Comparison of ENCODE assay signal across 8 mouse cellular contexts in the genomic region with DNA sequence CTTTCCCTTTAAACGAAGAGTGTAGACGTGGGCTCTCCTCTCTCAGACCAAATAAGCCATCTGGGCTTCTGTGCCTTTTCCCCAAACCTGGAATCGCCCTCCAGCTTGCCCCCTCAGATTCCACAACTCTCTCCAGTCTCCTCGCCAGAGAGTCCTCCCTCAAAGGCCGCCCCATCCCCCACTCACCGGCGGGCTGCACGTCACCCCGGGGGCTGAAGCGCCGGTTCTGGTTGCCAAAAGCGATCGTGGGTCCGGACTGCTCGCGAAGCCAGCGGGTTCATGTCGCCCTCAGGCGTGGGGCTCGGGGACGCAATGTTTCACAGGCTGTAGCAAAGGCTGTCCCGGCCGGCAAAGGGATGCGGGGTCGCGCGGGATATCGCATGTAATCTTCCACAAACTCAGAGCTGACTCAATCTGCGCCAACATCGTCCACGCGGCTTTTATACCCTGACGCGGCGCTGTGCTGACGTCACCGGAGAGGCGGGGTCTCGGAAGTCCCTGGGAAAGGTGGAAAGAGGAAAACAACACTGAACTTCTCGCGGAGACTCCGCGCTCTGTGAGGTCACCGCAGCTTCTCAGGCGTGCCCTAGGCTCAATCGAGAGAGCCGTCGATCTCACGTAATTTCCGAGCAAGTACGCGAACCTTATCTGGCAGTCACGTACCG. TPM values are rescaled to one million over a fixed set of nuclear protein-coding genes. Genes with fewer than 3 reads are reported as not detected.
A peak's percentile ranks its signal among the peaks of the same experiment; 100 is the strongest.
DNase-seq lines count a peak whose midpoint lies in the region; ATAC-seq and TF ChIP-seq lines count a peak whose summit lies in the region.

A gene (minus strand): TSS at position 460 of the 665 bp plus-strand sequence.
A gene (plus strand): TSS at position 522 of the 665 bp plus-strand sequence.

- peaks cover 19 to 29% of the 10 kb centered on the region in 2 experiments for H3K36me3 ChIP-seq in CH12.LX (replicated peaks in 1 of 2; ENCODE audit: control insufficient read depth in 1 of 2, insufficient read depth in 1 of 2, low read length in 1 of 2)
- 0 out of 2 replicates have a peak, but pooled peaks cover 4% of the 10 kb centered on the region for H3K36me3 ChIP-seq in forebrain, embryonic 12.5 days (replicated peaks)
- peaks cover 12% of the 10 kb centered on the region; the same call in 1 of the 2 replicates for H3K36me3 ChIP-seq in heart, postnatal 0 days (replicated peaks; ENCODE audit: control insufficient read depth, insufficient read depth, low read length)
- H3K36me3 ChIP-seq in liver, embryonic 16.5 days (ENCODE audit: control insufficient read depth, insufficient read depth): peaks cover 24% of the 10 kb centered on the region
- H3K36me3 ChIP-seq in neural tube, embryonic 13.5 days: 0 out of 2 replicates have a peak, but pooled peaks cover 3% of the 10 kb centered on the region
- no peaks in the 10 kb centered on the region for H3K36me3 ChIP-seq in testis, adult 2 months (ENCODE audit: control insufficient read depth, insufficient read depth, low read length)

- peak; percentile 83 for ATAC-seq in forebrain, embryonic 12.5 days (ENCODE audit: low FRiP score)
- peak; percentile 90 for ATAC-seq in heart, postnatal 0 days (ENCODE audit: insufficient read depth, low read depth)
- peak; percentile 71 for ATAC-seq in liver, embryonic 16.5 days (ENCODE audit: low read depth)
- ATAC-seq in neural tube, embryonic 13.5 days (ENCODE audit: low read depth): peak; percentile 73

- peak within 1 kb of the TSS; percentile 81 for H3K9ac ChIP-seq in CH12.LX (ENCODE audit: insufficient read depth, low read depth)
- peak within 1 kb of the TSS; percentile 78 for H3K9ac ChIP-seq in forebrain, embryonic 12.5 days
- H3K9ac ChIP-seq in heart, postnatal 0 days (replicated peaks; ENCODE audit: low read depth, low read length): peak within 1 kb of the TSS; percentile 85
- peak within 1 kb of the TSS; percentile 96 for H3K9ac ChIP-seq in liver, embryonic 16.5 days (ENCODE audit: low read depth, low read length)
- peak within 1 kb of the TSS; percentile 88 for H3K9ac ChIP-seq in neural tube, embryonic 13.5 days

- no peak for TF ChIP-seq CTCF in CH12.LX (conservative IDR thresholded peaks at IDR 0.05 in 1 of 2, IDR thresholded peaks at IDR 0.05 in 1 of 2; ENCODE audit: low read depth in 2 of 2, low read length in 2 of 2)
- TF ChIP-seq CTCF in heart, postnatal 0 days (IDR thresholded peaks at IDR 0.05; ENCODE audit: low read depth): no peak
- TF ChIP-seq CTCF in testis, adult 2 months (IDR thresholded peaks at IDR 0.05; ENCODE audit: control insufficient read depth, insufficient read depth, insufficient replicate concordance, low read depth, low read length): no peak

- peak within 1 kb of the TSS; percentile 71 for H3K4me2 ChIP-seq in CH12.LX (ENCODE audit: insufficient read depth, low read depth, poor library complexity, severe bottlenecking)
- peak within 1 kb of the TSS; percentile 80 for H3K4me2 ChIP-seq in forebrain, embryonic 12.5 days
- peak within 1 kb of the TSS; percentile 74 for H3K4me2 ChIP-seq in heart, postnatal 0 days (ENCODE audit: low read depth, low read length)
- peak within 1 kb of the TSS; percentile 75 for H3K4me2 ChIP-seq in liver, embryonic 16.5 days (ENCODE audit: low read depth, low read length)
- peak within 1 kb of the TSS; percentile 84 for H3K4me2 ChIP-seq in neural tube, embryonic 13.5 days

- peak; percentile 95 for DNase-seq in CH12.LX (ENCODE audit: extremely low read depth)
- peak; percentile 96 for DNase-seq in c-Kit-positive CD71-positive TER-119-negative erythroid progenitor cells, embryonic 14.5 days (ENCODE audit: low read depth)
- DNase-seq in heart, postnatal 0 days (ENCODE audit: low spot score): peak; percentile 95
- DNase-seq in kidney, postnatal 4 days: peak; percentile 97

- no peaks in the 10 kb centered on the region for H3K9me3 ChIP-seq in CH12.LX (replicated peaks; ENCODE audit: low read length)
- H3K9me3 ChIP-seq in forebrain, embryonic 12.5 days: no peaks in the 10 kb centered on the region
- no peaks in the 10 kb centered on the region for H3K9me3 ChIP-seq in heart, postnatal 0 days (replicated peaks; ENCODE audit: control insufficient read depth, low read length)
- no peaks in the 10 kb centered on the region for H3K9me3 ChIP-seq in liver, embryonic 16.5 days (replicated peaks; ENCODE audit: control insufficient read depth, low read length)
- H3K9me3 ChIP-seq in neural tube, embryonic 13.5 days: no peaks in the 10 kb centered on the region

- peak within 1 kb of the TSS; percentile 75 for H3K27ac ChIP-seq in CH12.LX (ENCODE audit: insufficient read depth, low read depth)
- H3K27ac ChIP-seq in forebrain, embryonic 12.5 days: peak within 1 kb of the TSS; percentile 77
- peak within 1 kb of the TSS; percentile 97 for H3K27ac ChIP-seq in heart, postnatal 0 days (ENCODE audit: low read depth)
- H3K27ac ChIP-seq in liver, embryonic 16.5 days (ENCODE audit: low read length): peak within 1 kb of the TSS; percentile 100
- H3K27ac ChIP-seq in neural tube, embryonic 13.5 days (replicated peaks): peak within 1 kb of the TSS; percentile 89
- H3K27ac ChIP-seq in testis, adult 2 months (ENCODE audit: control insufficient read depth, insufficient read depth, low read depth, low read length): peak within 1 kb of the TSS; percentile 88

- H3K79me2 ChIP-seq in CH12.LX (replicated peaks; ENCODE audit: control insufficient read depth, extremely low read depth, insufficient read depth, poor library complexity, severe bottlenecking): peaks cover 24% of the 10 kb centered on the region

- H3K27me3 ChIP-seq in CH12.LX (replicated peaks): peaks cover 18% of the 10 kb centered on the region
- H3K27me3 ChIP-seq in forebrain, embryonic 12.5 days: 0 out of 2 replicates have a peak, but pooled peaks cover 4% of the 10 kb centered on the region
- H3K27me3 ChIP-seq in heart, postnatal 0 days (ENCODE audit: control insufficient read depth, insufficient read depth, low read length): no peaks in the 10 kb centered on the region
- H3K27me3 ChIP-seq in liver, embryonic 16.5 days (ENCODE audit: control insufficient read depth, insufficient read depth, low read depth, low read length): no peaks in the 10 kb centered on the region; the same call in 1 of the 2 replicates
- H3K27me3 ChIP-seq in neural tube, embryonic 13.5 days: no peaks in the 10 kb centered on the region
- no peaks in the 10 kb centered on the region for H3K27me3 ChIP-seq in testis, adult 2 months (ENCODE audit: control insufficient read depth, insufficient read depth, low read length)

- in situ Hi-C loops in CH12.LX (cut with MboI; ENCODE audit: low pct_ligation_motif_present, low pct_unique_long_range_greater_than_20kb, low sequenced_read_pairs): loop anchor here (10.0 kb wide), 1 partner anchor 59 kb away; no protein-coding TSS in a partner anchor

- H3K4me1 ChIP-seq in CH12.LX (ENCODE audit: control insufficient read depth in 1 of 2, insufficient read depth in 2 of 2): peaks cover 8 to 45% of the 10 kb centered on the region in 2 experiments
- peaks cover 19% of the 10 kb centered on the region for H3K4me1 ChIP-seq in forebrain, embryonic 12.5 days
- peaks cover 42% of the 10 kb centered on the region for H3K4me1 ChIP-seq in heart, postnatal 0 days (ENCODE audit: control insufficient read depth, insufficient read depth)
- peaks cover 16% of the 10 kb centered on the region for H3K4me1 ChIP-seq in liver, embryonic 16.5 days (ENCODE audit: control insufficient read depth, low read depth, low read length)
- peaks cover 37% of the 10 kb centered on the region for H3K4me1 ChIP-seq in neural tube, embryonic 13.5 days (replicated peaks)
- H3K4me1 ChIP-seq in testis, adult 2 months (ENCODE audit: control insufficient read depth, insufficient read depth, low read length): peaks cover 16% of the 10 kb centered on the region

- peak within 1 kb of the TSS; percentile 59 to 92 (median 88) for H3K4me3 ChIP-seq in CH12.LX (replicated peaks in 1 of 3; ENCODE audit: low read depth in 2 of 3, low read length in 2 of 3, poor library complexity in 1 of 3)
- H3K4me3 ChIP-seq in forebrain, embryonic 12.5 days (replicated peaks): peak within 1 kb of the TSS; percentile 66
- peak within 1 kb of the TSS; percentile 76 for H3K4me3 ChIP-seq in heart, postnatal 0 days (ENCODE audit: low read depth, low read length)
- H3K4me3 ChIP-seq in liver, embryonic 16.5 days (ENCODE audit: low read depth, low read length): peak within 1 kb of the TSS; percentile 86
- H3K4me3 ChIP-seq in neural tube, embryonic 13.5 days: peak within 1 kb of the TSS; percentile 77
- H3K4me3 ChIP-seq in testis, adult 2 months (ENCODE audit: control insufficient read depth, low read depth, low read length): peak within 1 kb of the TSS; percentile 92

- TF ChIP-seq EP300 in CH12.LX (IDR thresholded peaks at IDR 0.05; ENCODE audit: low read length): no peak
- TF ChIP-seq EP300 in heart, postnatal 0 days (IDR thresholded peaks at IDR 0.05; ENCODE audit: low read depth): peak; percentile 85

- under 1% methylated on average over 54 of the region's 54 CpGs for WGBS in forebrain, embryonic 12.5 days
- under 1% methylated on average over 54 of the region's 54 CpGs for WGBS in heart, postnatal 0 days
- WGBS in liver, embryonic 16.5 days (ENCODE audit: insufficient replicate concordance): 0% methylated on average over 54 of the region's 54 CpGs
- WGBS in neural tube, embryonic 13.5 days: under 1% methylated on average over 54 of the region's 54 CpGs

- TF ChIP-seq RAD21 in CH12.LX (IDR thresholded peaks at IDR 0.05; ENCODE audit: low read depth, low read length): no peak

- dilution Hi-C loops in CH12.LX (cut with MboI; ENCODE audit: extremely low pct_ligation_motif_present, extremely low pct_unique_long_range_greater_than_20kb, low sequenced_read_pairs): no loop called here

- TF ChIP-seq POLR2A in CH12.LX (IDR thresholded peaks at IDR 0.05; ENCODE audit: low read depth, low read length): peak; percentile 99
- peak; percentile 96 for TF ChIP-seq POLR2A in testis, adult 2 months (IDR thresholded peaks at IDR 0.05; ENCODE audit: control insufficient read depth, low read depth, low read length)

RNA-seq across cellular contexts. Expression of the first gene that starts in this region (rescaled TPM):
- total RNA-seq in CH12.LX (2012; rRNA removed) (11.7 and 12.0 TPM in 2 replicates), CH12.LX (2014; rRNA removed) (12.5 and 13.9 TPM in 2 replicates)
- polyA plus RNA-seq in CH12.LX (2012; ENCODE audit: insufficient read length, low read depth): 31.8 and 37.1 TPM in 2 replicates
- 14.6 and 16.6 TPM in 2 replicates for polyA plus RNA-seq in forebrain, embryonic 12.5 days (2016; fragmentation: Nextera tagmentation; extraction: Ambion mirVana)
- total RNA-seq in heart, postnatal 0 days (2014; rRNA removed; ENCODE audit: low replicate concordance): 10.6 and 28.8 TPM in 2 replicates
- polyA plus RNA-seq in heart, postnatal 0 days (2015; fragmentation: Nextera tagmentation; extraction: Ambion mirVana): 19.2 and 22.8 TPM in 2 replicates
- 293 and 328 TPM in 2 replicates for polyA plus RNA-seq in liver, embryonic 16.5 days (2015; fragmentation: Nextera tagmentation; extraction: Ambion mirVana)
- polyA plus RNA-seq in neural tube, embryonic 13.5 days (2015; fragmentation: Nextera tagmentation; extraction: Ambion mirVana): 17.2 and 20.9 TPM in 2 replicates
- polyA plus RNA-seq in testis, adult 2 months (2012; rRNA removed): 5.9 and 8.5 TPM in 2 replicates

RNA-seq across cellular contexts. Expression of the second gene that starts in this region (rescaled TPM):
- 0.25 TPM in 2 replicates for total RNA-seq in CH12.LX (2012; rRNA removed)
- 0.28 TPM in 1 of 2 replicates, not detected in the other for total RNA-seq in CH12.LX (2014; rRNA removed)
- polyA plus RNA-seq in CH12.LX (2012; ENCODE audit: insufficient read length, low read depth): 0.90 and 1.3 TPM in 2 replicates
- polyA plus RNA-seq in forebrain, embryonic 12.5 days (2016; fragmentation: Nextera tagmentation; extraction: Ambion mirVana): 0.74 and 1.0 TPM in 2 replicates
- 1.3 and 3.4 TPM in 2 replicates for total RNA-seq in heart, postnatal 0 days (2014; rRNA removed; ENCODE audit: low replicate concordance)
- polyA plus RNA-seq in heart, postnatal 0 days (2015; fragmentation: Nextera tagmentation; extraction: Ambion mirVana): 0.78 and 1.2 TPM in 2 replicates
- polyA plus RNA-seq in liver, embryonic 16.5 days (2015; fragmentation: Nextera tagmentation; extraction: Ambion mirVana): 0.47 and 0.78 TPM in 2 replicates
- polyA plus RNA-seq in neural tube, embryonic 13.5 days (2015; fragmentation: Nextera tagmentation; extraction: Ambion mirVana): 4.1 and 7.9 TPM in 2 replicates
- polyA plus RNA-seq in testis, adult 2 months (2012; rRNA removed): 12.6 and 12.9 TPM in 2 replicates

Comparison
In these comparisons a context has a peak if more than half of its experiments do, and no peak if none do; other contexts are left out.
1. Peak in every context shown above with its lines: DNase-seq, ATAC-seq, H3K4me3 ChIP-seq and H3K27ac ChIP-seq.